Mouse (Mus musculus): ENCODE measurements around the gene Prc1.

GRCm38 (mm10) chr7:80283226-80283918 lies 10.9 kb upstream of the Prc1 start:
- TF ChIP-seq CTCF (IDR thresholded peaks at IDR 0.05; ENCODE audit: borderline replicate concordance, insufficient read depth, low read depth, low read length) (no peak), POLR2A (IDR thresholded peaks at IDR 0.05; ENCODE audit: borderline replicate concordance, insufficient read depth, low read length) (no peak)

All from cerebellum, adult 2 months (tissue).